8 mouse cellular contexts compared by ENCODE assay signal in genomic region chr8:83652744-83653661, GRCm38 (mm10). TPM values are rescaled to one million over a fixed set of nuclear protein-coding genes. Genes with fewer than 3 reads are reported as not detected.
DNase-seq lines count a peak whose midpoint lies in the region; ATAC-seq and TF ChIP-seq lines count a peak whose summit lies in the region.

No protein-coding gene starts in this region.

- H3K36me3 ChIP-seq in forebrain, embryonic 12.5 days (replicated peaks) = peaks cover 21% of the 10 kb centered on the region
- H3K36me3 ChIP-seq in midbrain, embryonic 13.5 days = peaks cover 20% of the 10 kb centered on the region

- no peak for TF ChIP-seq CTCF in layer of hippocampus, adult 2 months (conservative IDR thresholded peaks at IDR 0.05)
- no peak for TF ChIP-seq CTCF in Patski (IDR thresholded peaks at IDR 0.05)

- no peak for DNase-seq in layer of hippocampus, adult 2 months (ENCODE audit: low spot score in 2 of 2)
- DNase-seq in layer of hippocampus, adult 8-10 months (ENCODE audit: low spot score in 2 of 2) = no peak
- DNase-seq in Patski (ENCODE audit: low read depth, low spot score) = no peak
- DNase-seq in kidney, postnatal 4 days = peak; percentile 63 to 77
- no peak for DNase-seq in layer of hippocampus, adult 11-12 months (ENCODE audit: low spot score)
- no peak for DNase-seq in adrenal gland, adult 18-20 months (ENCODE audit: low spot score in 2 of 2)

- peak overlapping the region; percentile 96 for H3K4me2 ChIP-seq in forebrain, embryonic 12.5 days
- peak overlapping the region; percentile 89 for H3K4me2 ChIP-seq in midbrain, embryonic 13.5 days (replicated peaks)

- peak overlapping the region; percentile 87 for H3K4me3 ChIP-seq in layer of hippocampus, adult 2 months
- H3K4me3 ChIP-seq in forebrain, embryonic 12.5 days (replicated peaks) = peak overlapping the region; percentile 90
- peak overlapping the region; percentile 84 for H3K4me3 ChIP-seq in midbrain, embryonic 13.5 days (replicated peaks)

- peak overlapping the region; percentile 88 for H3K27ac ChIP-seq in layer of hippocampus, adult 2 months
- H3K27ac ChIP-seq in forebrain, embryonic 12.5 days = peak overlapping the region; percentile 69
- peak overlapping the region; percentile 63 for H3K27ac ChIP-seq in midbrain, embryonic 13.5 days

- no peaks in the 10 kb centered on the region for H3K27me3 ChIP-seq in Patski
- no peaks in the 10 kb centered on the region for H3K27me3 ChIP-seq in forebrain, embryonic 12.5 days
- no peaks in the 10 kb centered on the region for H3K27me3 ChIP-seq in midbrain, embryonic 13.5 days

- in situ Hi-C loops in Patski (cut with MboI; ENCODE audit: low pct_unique_long_range_greater_than_20kb) = no loop called here

- H3K4me1 ChIP-seq in forebrain, embryonic 12.5 days = peaks cover 22% of the 10 kb centered on the region
- peaks cover 20% of the 10 kb centered on the region for H3K4me1 ChIP-seq in midbrain, embryonic 13.5 days (replicated peaks)

- 2% methylated on average over 45 of the region's 46 CpGs for WGBS in forebrain, embryonic 12.5 days
- WGBS in midbrain, embryonic 13.5 days = 2% methylated on average over 44 of the region's 46 CpGs

- POLR2A ChIA-PET in Patski (lab: Charles Lee) = interaction anchor here (0.9 to 1.7 kb wide), 4 partner anchors 8 to 40 kb away, joined by 3 to 7 read pairs (median 6); no protein-coding TSS in a partner anchor

- CTCF ChIA-PET in Patski (lab: Charles Lee) = interaction anchor here (2.2 to 2.5 kb wide), 2 partner anchors 10 to 44 kb away, joined by 7 to 17 read pairs; partner anchors contain the start of genes Dnajb1 and Tecr

- peak overlapping the region; percentile 90 for H3K9ac ChIP-seq in forebrain, embryonic 12.5 days
- H3K9ac ChIP-seq in midbrain, embryonic 13.5 days (replicated peaks) = peak overlapping the region; percentile 90

- H3K9me3 ChIP-seq in forebrain, embryonic 12.5 days = 0 out of 2 replicates have a peak, but pooled peaks cover 2% of the 10 kb centered on the region
- no peaks in the 10 kb centered on the region for H3K9me3 ChIP-seq in midbrain, embryonic 13.5 days

- peak; percentile 6 for ATAC-seq in Patski
- ATAC-seq in forebrain, embryonic 12.5 days (ENCODE audit: low FRiP score) = no peak
- ATAC-seq in midbrain, embryonic 13.5 days = peak; percentile 62; the same call in 1 of the 2 replicates

RNA-seq across cellular contexts. Expression of gene Gipc1, which starts 0.5 kb away (rescaled TPM):
- total RNA-seq in layer of hippocampus, adult 2 months (2021) = 10 to 100 TPM; 52.8 to 55.4 TPM
- 10 to 100 TPM; 47.3 to 56.1 (median 52.2) TPM for total RNA-seq in layer of hippocampus, adult 8-10 months (2022)
- 133 TPM for polyA plus RNA-seq in Patski (2021)
- polyA plus RNA-seq in forebrain, embryonic 12.5 days (2016; fragmentation: Nextera tagmentation; extraction: Ambion mirVana) = 201 and 214 TPM in 2 replicates
- polyA plus RNA-seq in midbrain, embryonic 13.5 days (2015; fragmentation: Nextera tagmentation; extraction: Ambion mirVana) = 164 and 172 TPM in 2 replicates
- 10 to 100 TPM; 26.2 to 29.8 TPM for total RNA-seq in adrenal gland, adult 18-20 months (2021)

RNA-seq across cellular contexts. Expression of gene Ptger1, which starts 13.5 kb away (rescaled TPM):
- under 1 TPM; 0.42 to 0.84 TPM for total RNA-seq in layer of hippocampus, adult 2 months (2021)
- 1 to 10 TPM in 2 of 4 experiments, under 1 TPM in 2; 0.74 to 1.3 (median 1.1) TPM for total RNA-seq in layer of hippocampus, adult 8-10 months (2022)
- 3.1 TPM for polyA plus RNA-seq in Patski (2021)
- polyA plus RNA-seq in forebrain, embryonic 12.5 days (2016; fragmentation: Nextera tagmentation; extraction: Ambion mirVana) = 0.91 and 0.96 TPM in 2 replicates
- 0.75 and 0.81 TPM in 2 replicates for polyA plus RNA-seq in midbrain, embryonic 13.5 days (2015; fragmentation: Nextera tagmentation; extraction: Ambion mirVana)
- under 1 TPM; 0.45 to 0.99 TPM for total RNA-seq in adrenal gland, adult 18-20 months (2021)

RNA-seq across cellular contexts. Expression of gene Dnajb1, which starts 45.0 kb away (rescaled TPM):
- 10 to 100 TPM; 36.5 to 37.6 TPM for total RNA-seq in layer of hippocampus, adult 2 months (2021)
- 10 to 100 TPM; 30.9 to 52.4 (median 41.9) TPM for total RNA-seq in layer of hippocampus, adult 8-10 months (2022)
- polyA plus RNA-seq in Patski (2021) = 39.9 TPM
- 63.0 and 67.3 TPM in 2 replicates for polyA plus RNA-seq in forebrain, embryonic 12.5 days (2016; fragmentation: Nextera tagmentation; extraction: Ambion mirVana)
- 56.6 and 61.5 TPM in 2 replicates for polyA plus RNA-seq in midbrain, embryonic 13.5 days (2015; fragmentation: Nextera tagmentation; extraction: Ambion mirVana)
- 10 to 100 TPM; 75.9 to 83.0 TPM for total RNA-seq in adrenal gland, adult 18-20 months (2021)

RNA-seq across cellular contexts. Expression of gene Tecr, which starts 45.2 kb away (rescaled TPM):
- 100 to 1,000 TPM; 503 to 542 TPM for total RNA-seq in layer of hippocampus, adult 2 months (2021)
- 100 to 1,000 TPM; 568 to 585 (median 584) TPM for total RNA-seq in layer of hippocampus, adult 8-10 months (2022)
- polyA plus RNA-seq in Patski (2021) = 275 TPM
- 541 and 550 TPM in 2 replicates for polyA plus RNA-seq in forebrain, embryonic 12.5 days (2016; fragmentation: Nextera tagmentation; extraction: Ambion mirVana)
- polyA plus RNA-seq in midbrain, embryonic 13.5 days (2015; fragmentation: Nextera tagmentation; extraction: Ambion mirVana) = 820 and 847 TPM in 2 replicates
- 100 to 1,000 TPM; 498 to 523 TPM for total RNA-seq in adrenal gland, adult 18-20 months (2021)

RNA-seq across cellular contexts. Expression of gene Pkn1, which starts 46.0 kb away (rescaled TPM):
- total RNA-seq in layer of hippocampus, adult 2 months (2021) = 10 to 100 TPM; 47.9 to 56.8 TPM
- 10 to 100 TPM; 55.0 to 58.9 (median 56.5) TPM for total RNA-seq in layer of hippocampus, adult 8-10 months (2022)
- polyA plus RNA-seq in Patski (2021) = 68.6 TPM
- 37.1 and 38.0 TPM in 2 replicates for polyA plus RNA-seq in forebrain, embryonic 12.5 days (2016; fragmentation: Nextera tagmentation; extraction: Ambion mirVana)
- 22.7 and 23.3 TPM in 2 replicates for polyA plus RNA-seq in midbrain, embryonic 13.5 days (2015; fragmentation: Nextera tagmentation; extraction: Ambion mirVana)
- total RNA-seq in adrenal gland, adult 18-20 months (2021) = 100 to 1,000 TPM; 124 to 126 TPM

Comparison
In these comparisons a context has a peak if more than half of its experiments do, and no peak if none do; other contexts are left out.
1. DNase-seq: peak in kidney, postnatal 4 days (2 of 2); none in layer of hippocampus, adult 2 months (0 of 2), layer of hippocampus, adult 8-10 months (0 of 2), Patski (single experiment), layer of hippocampus, adult 11-12 months (single experiment) and adrenal gland, adult 18-20 months (0 of 2).
2. Peak in every context shown above with its lines, with median percentiles within 50 percentile points of each other: H3K27ac ChIP-seq and H3K4me3 ChIP-seq.